Mouse (Mus musculus) liver, adult 2 months (tissue): ENCODE data around the gene Ush1c.

Experiments
- CTCF ChIP-seq: fragments of 200-500 bp; IDR thresholded peaks from 2 replicates; pipeline ENCODE4 v1.5.1; 2011; ENCODE audit warnings: low read depth, low read length, control low read depth
- POLR2A ChIP-seq: fragments of 200-500 bp; IDR thresholded peaks from 2 replicates; pipeline ENCODE4 v1.6.1; 2011; ENCODE audit warnings: low read length, control low read depth; ENCODE audit not compliant: insufficient read depth; ENCODE audit errors: extremely low read depth

DNA sequence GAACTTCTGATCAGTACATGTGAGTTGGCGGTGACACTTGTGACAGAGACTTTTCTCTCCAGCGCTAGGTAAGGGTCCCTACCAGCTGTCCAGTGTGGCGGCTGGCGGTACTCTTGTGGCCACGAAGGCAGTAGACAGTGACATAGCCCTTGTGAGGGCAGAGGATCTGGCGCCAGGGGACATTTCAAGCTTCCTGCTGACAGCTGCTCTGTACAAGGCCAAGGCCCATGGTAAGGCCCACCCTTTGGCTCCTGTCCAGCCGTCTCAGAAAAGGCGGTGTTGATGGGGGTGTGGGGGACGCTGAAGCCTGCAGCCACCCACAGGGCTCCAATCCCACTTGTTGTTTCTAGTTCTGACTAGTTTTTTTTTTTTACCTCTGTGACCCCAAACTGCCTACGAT is 45.4 kb upstream of the Ush1c start:
- TF ChIP-seq CTCF (no peak), POLR2A (no peak)
